Mouse (Mus musculus): Measurements from ENCODE around the gene Cdc42bpg.
"Not testable (repeated sequence)": the region's sequence is repeated elsewhere in the genome, so short reads cannot be mapped to it uniquely, and the experiment has no call there.

Cdc42bpg gene

GRCm38 (mm10) chr19:6296551-6297210 lies 9.6 kb upstream of the Cdc42bpg start:
- no peak for DNase-seq (ENCODE audit: low spot score in 2 of 2)

- no peak for DNase-seq (ENCODE audit: low spot score in 2 of 2)
Observed at GRCm38 (mm10) chr19:6297641-6298040, 8.6 kb upstream of the Cdc42bpg start.

- no peak for DNase-seq (ENCODE audit: low spot score in 2 of 2)
Observed at GRCm38 (mm10) chr19:6299003-6299402, 7.3 kb upstream of the Cdc42bpg start.

GRCm38 (mm10) chr19:6299450-6300267 lies 6.6 kb upstream of the Cdc42bpg start:
- no peak for DNase-seq (ENCODE audit: low spot score in 2 of 2)

GRCm38 (mm10) chr19:6300402-6300841 lies 5.8 kb upstream of the Cdc42bpg start:
- DNase-seq (ENCODE audit: low spot score in 2 of 2): no peak

GRCm38 (mm10) chr19:6302114-6302513 lies 4.1 kb upstream of the Cdc42bpg start:
- no peak for DNase-seq (ENCODE audit: low spot score in 2 of 2)

GRCm38 (mm10) chr19:6302522-6302921 lies 3.7 kb upstream of the Cdc42bpg start:
- DNase-seq (ENCODE audit: low spot score in 2 of 2): peak in 1 of 2 experiments; percentile 43

- no peak for DNase-seq (ENCODE audit: low spot score in 2 of 2)
Observed at GRCm38 (mm10) chr19:6303831-6304230, 2.4 kb upstream of the Cdc42bpg start.

- DNase-seq (ENCODE audit: low spot score in 2 of 2): peak; percentile 39 to 89
Observed at GRCm38 (mm10) chr19:6304787-6305516, 1.3 kb upstream of the Cdc42bpg start.

GRCm38 (mm10) chr19:6305517-6306115 lies 640 bp upstream of the Cdc42bpg start:
- DNase-seq (ENCODE audit: low spot score in 2 of 2): no peak

- no peak for DNase-seq (ENCODE audit: low spot score in 2 of 2)
Observed at GRCm38 (mm10) chr19:6306586-6306985, 330 bp downstream of the Cdc42bpg start.

GRCm38 (mm10) chr19:6307733-6308531 lies 1.7 kb downstream of the Cdc42bpg start:
- no peak for DNase-seq (ENCODE audit: low spot score in 2 of 2)

GRCm38 (mm10) chr19:6310181-6310580 lies 3.9 kb downstream of the Cdc42bpg start:
- no peak for DNase-seq (ENCODE audit: low spot score in 2 of 2)

GRCm38 (mm10) chr19:6311783-6312182 lies 5.5 kb downstream of the Cdc42bpg start:
- not testable (repeated sequence) for DNase-seq (ENCODE audit: low spot score in 2 of 2)

- no peak for DNase-seq (ENCODE audit: low spot score in 2 of 2)
Observed at GRCm38 (mm10) chr19:6313796-6314195, 7.5 kb downstream of the Cdc42bpg start.

GRCm38 (mm10) chr19:6314513-6314912 lies 8.3 kb downstream of the Cdc42bpg start:
- DNase-seq (ENCODE audit: low spot score in 2 of 2): no peak

- DNase-seq (ENCODE audit: low spot score in 2 of 2): no peak
Observed at GRCm38 (mm10) chr19:6315573-6315972, 9.3 kb downstream of the Cdc42bpg start.

GRCm38 (mm10) chr19:6318145-6318544 lies 11.9 kb downstream of the Cdc42bpg start:
- DNase-seq (ENCODE audit: low spot score in 2 of 2): no peak

GRCm38 (mm10) chr19:6321358-6321757 lies 15.1 kb downstream of the Cdc42bpg start:
- DNase-seq (ENCODE audit: low spot score in 2 of 2): no peak

- no peak for DNase-seq (ENCODE audit: low spot score in 2 of 2)
Observed at GRCm38 (mm10) chr19:6321786-6322621, 15.7 kb downstream of the Cdc42bpg start.
